Mouse (Mus musculus) ES-E14 (cell line): Measurements from ENCODE around the gene Srrm3.

Source experiments
- CHD2 ChIP-seq: IDR thresholded peaks from 2 replicates; pipeline ENCODE4 v1.6.1; 2014; ENCODE audit warnings: mild to moderate bottlenecking, low read depth, low read length, inconsistent platforms
- MAFK ChIP-seq: IDR thresholded peaks from 2 replicates; pipeline ENCODE4 v1.6.1; 2014; ENCODE audit warnings: mild to moderate bottlenecking, low read depth, low read length, inconsistent platforms; ENCODE audit not compliant: insufficient read depth
- ZC3H11A ChIP-seq: IDR thresholded peaks from 2 replicates; pipeline ENCODE4 v1.6.1; 2012; ENCODE audit warnings: low read depth, mild to moderate bottlenecking, inconsistent platforms, low read length, borderline replicate concordance

GRCm38 (mm10) chr5:135904259-135904658 is 97.6 kb downstream of the Srrm3 start:
- TF ChIP-seq MAFK (no peak), ZC3H11A (no peak), CHD2 (no peak)
